Mouse (Mus musculus) left cerebral cortex, adult 11 months (tissue): Measurements from ENCODE around the gene Rc3h2.

ENCODE experiments used
- DNase-seq: peaks from one replicate; pipeline ENCODE4 v3.0.0; 2022; ENCODE audit warnings: low spot score

The Rc3h2 gene

GRCm38 (mm10) chr2:37338497-37339187 lies 84.1 kb downstream of the Rc3h2 start:
- no peak for DNase-seq

- no peak for DNase-seq
These were observed 89.4 kb downstream of the Rc3h2 start for GRCm38 (mm10) chr2:37333321-37333720.

GRCm38 (mm10) chr2:37326215-37326614 lies 96.5 kb downstream of the Rc3h2 start, which contains the start of gene Olfr368:
TSS of gene Olfr368 (plus strand) at chr2:37326515.
- DNase-seq, result no peak
